Mouse (Mus musculus): ENCODE results near the gene Mast4.

DNA sequence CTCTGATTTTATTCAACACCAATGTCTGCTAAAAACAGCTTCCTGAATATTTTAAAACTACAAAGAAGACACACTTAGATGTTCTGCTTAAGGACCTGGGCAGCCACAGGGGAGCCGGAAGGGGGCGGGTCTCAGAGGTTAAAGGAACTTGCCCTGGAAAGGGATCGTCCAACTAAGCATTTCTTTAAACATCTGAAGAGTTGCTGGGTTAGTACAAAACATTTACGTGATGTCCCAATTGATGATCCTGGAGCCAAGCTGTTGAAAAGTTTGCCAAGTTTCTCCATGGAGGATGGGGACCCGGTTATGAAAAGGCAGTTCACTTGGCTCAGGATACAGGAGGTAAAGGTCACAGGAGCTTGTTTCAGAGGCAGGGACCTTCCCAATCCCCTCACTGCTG lies 48.5 kb downstream of the Mast4 start:
- TF ChIP-seq CTCF (IDR thresholded peaks at IDR 0.05 in 2 of 3, conservative IDR thresholded peaks at IDR 0.05 in 1 of 3; ENCODE audit: control insufficient read depth in 1 of 3, insufficient read depth in 1 of 3, low read depth in 2 of 3, low read length in 3 of 3, poor library complexity in 1 of 3, severe bottlenecking in 1 of 3), result no peak
- no peak for TF ChIP-seq POLR2A (IDR thresholded peaks at IDR 0.05; ENCODE audit: control insufficient read depth in 1 of 2, insufficient read depth in 1 of 2, low read depth in 1 of 2, low read length in 2 of 2, poor library complexity in 1 of 2)
- no peak for TF ChIP-seq CHD1 (IDR thresholded peaks at IDR 0.05; ENCODE audit: low read depth, low read length)
- no peak for TF ChIP-seq MAZ (IDR thresholded peaks at IDR 0.05; ENCODE audit: low read depth, low read length)
- no peak for TF ChIP-seq NRF1 (IDR thresholded peaks at IDR 0.05; ENCODE audit: insufficient read depth, low read depth, low read length, poor library complexity, severe bottlenecking)
- no peak for TF ChIP-seq HCFC1 (IDR thresholded peaks at IDR 0.05; ENCODE audit: low read depth, low read length)
- no peak for TF ChIP-seq POLR2AphosphoS5 (IDR thresholded peaks at IDR 0.05; ENCODE audit: borderline replicate concordance, low read depth, low read length)
- no peak for TF ChIP-seq ZC3H11A (IDR thresholded peaks at IDR 0.05; ENCODE audit: low read depth, low read length)
- TF ChIP-seq USF2 (IDR thresholded peaks at IDR 0.05; ENCODE audit: borderline replicate concordance in 1 of 2, insufficient read depth in 1 of 2, low read depth in 1 of 2, low read length in 2 of 2), result no peak
- no peak for TF ChIP-seq CHD2 (IDR thresholded peaks at IDR 0.05; ENCODE audit: low read length)
- no peak for TF ChIP-seq EP300 (IDR thresholded peaks at IDR 0.05; ENCODE audit: low read depth in 1 of 2, low read length in 2 of 2)
- no peak for TF ChIP-seq SMC3 (IDR thresholded peaks at IDR 0.05; ENCODE audit: low read depth, low read length)
- TF ChIP-seq E2F4 (IDR thresholded peaks at IDR 0.05; ENCODE audit: borderline replicate concordance, low read depth, low read length), result no peak
- TF ChIP-seq BHLHE40 (IDR thresholded peaks at IDR 0.05; ENCODE audit: borderline replicate concordance, low read depth, low read length), result no peak

Measured in MEL (cell line).